Mouse (Mus musculus): ENCODE data around the gene Cacna2d4.
A peak's percentile ranks its signal among the peaks of the same experiment; 100 is the strongest.

The Cacna2d4 gene

DNA sequence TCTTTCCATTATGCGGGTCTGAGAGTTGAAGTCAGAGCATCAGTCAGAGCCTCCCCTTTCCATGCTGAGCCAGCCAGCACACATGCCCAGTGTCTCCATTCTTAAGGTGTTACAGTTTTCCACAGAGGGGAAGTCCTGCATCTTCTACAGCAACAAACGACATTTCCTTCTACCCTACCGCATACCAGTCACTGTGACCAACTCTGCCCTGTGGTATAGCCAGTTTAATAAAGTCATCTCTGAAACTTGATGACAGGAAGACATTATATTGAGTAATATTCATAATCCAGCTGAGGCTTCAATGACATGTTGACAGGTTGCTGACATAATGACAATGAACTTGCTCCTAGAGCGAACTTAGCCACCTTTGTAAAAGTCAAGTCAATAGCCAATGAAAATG is 154.4 kb downstream of the Cacna2d4 start:
- DNase-seq = no peak

DNA sequence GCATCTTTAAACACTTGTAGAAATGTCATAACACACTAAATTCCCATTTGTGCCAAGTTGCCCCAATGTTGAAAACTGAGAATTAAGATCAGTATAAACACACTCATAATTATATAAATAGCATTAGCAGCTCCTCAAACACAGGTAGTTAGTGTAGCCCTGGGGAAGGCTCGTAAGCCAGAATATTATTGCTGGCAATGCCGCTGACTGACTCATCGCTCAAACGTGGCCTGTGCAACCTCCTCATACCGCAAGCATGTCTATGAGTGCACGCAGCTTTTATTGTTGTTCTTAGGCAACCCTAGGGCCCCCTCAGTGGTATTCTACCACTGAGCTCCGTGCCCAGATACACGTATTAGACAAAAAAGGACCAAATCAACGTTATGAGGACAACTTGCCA is 156.5 kb downstream of the Cacna2d4 start:
- DNase-seq = no peak

DNA sequence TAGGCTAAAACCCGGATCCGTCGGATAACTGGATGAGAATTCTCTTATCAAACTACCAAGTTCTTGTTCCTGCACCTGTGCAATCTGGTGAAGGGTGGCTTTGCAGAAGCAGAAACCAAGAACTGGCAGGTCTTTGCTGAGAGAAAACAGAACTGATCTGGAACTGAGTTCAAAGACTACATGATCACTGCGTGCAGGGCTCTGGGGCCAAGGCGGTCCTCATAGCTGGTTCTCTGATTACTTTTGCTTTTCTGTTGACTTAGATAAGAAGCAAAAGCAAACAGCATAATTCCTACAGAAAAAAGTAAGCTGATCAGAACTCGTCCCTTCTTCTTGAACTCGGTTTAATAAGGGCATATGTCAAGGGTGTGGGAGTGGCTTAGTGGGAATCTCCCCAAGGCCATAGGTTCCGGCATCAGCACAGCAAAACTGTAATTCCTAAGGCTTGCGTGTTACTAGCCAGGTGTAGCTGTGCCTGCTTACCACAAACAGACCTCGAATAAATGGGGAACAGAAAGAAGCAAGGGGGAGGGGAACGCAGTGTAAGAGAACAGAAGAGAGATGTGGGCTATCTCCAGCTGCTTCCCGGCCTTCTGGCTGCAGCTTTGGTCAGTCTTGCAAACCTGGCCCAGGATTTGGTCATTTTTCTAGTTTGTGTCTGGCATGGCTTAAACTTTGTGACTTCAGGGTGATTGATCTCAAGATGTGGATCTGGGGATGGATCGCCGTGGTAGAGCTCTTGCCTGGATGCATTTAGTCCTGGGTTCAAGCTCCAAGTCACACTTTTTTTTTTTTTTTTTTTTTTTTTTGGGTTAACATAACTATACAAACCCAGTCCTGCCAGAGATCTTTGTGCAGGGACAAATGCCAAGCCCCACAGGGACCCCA is 159.3 kb downstream of the Cacna2d4 start:
- peak; percentile 15 to 29 for DNase-seq

DNA sequence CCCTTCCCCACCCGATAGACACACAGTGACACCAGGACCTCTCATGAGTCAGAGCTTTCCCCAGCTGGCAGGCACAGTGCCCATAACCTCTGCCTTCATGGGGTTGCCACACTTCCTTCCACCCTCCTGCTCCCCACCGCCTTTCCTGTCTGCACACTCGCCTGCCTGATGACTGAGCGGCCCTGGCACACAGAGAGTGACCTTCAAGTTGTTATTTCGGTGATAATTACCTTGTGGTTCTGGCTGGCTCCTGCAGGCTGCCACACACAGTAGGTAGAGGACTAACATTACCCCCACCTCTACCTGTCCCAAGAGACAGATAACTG is 159.9 kb downstream of the Cacna2d4 start:
- peak; percentile 48 to 56 for DNase-seq

DNA sequence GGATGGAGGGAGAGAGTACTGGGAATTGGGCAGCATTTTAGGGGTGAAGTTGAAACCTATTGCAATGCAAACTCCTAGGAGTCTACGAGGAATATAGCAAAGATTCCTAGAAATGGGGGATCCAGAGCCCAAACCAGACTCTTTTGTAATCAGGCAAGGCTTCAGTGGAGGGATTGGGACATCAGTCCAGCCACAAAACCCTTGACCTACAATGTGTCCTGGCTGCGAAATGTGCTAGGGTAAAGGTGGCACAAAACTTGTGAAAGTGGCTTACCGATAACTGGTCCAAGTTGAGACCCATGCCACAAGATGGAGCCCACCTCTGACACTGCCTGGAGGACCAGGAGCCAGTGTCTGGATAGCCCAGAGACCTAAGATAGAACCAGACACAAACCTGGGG is 163.0 kb downstream of the Cacna2d4 start:
- DNase-seq = no peak

DNA sequence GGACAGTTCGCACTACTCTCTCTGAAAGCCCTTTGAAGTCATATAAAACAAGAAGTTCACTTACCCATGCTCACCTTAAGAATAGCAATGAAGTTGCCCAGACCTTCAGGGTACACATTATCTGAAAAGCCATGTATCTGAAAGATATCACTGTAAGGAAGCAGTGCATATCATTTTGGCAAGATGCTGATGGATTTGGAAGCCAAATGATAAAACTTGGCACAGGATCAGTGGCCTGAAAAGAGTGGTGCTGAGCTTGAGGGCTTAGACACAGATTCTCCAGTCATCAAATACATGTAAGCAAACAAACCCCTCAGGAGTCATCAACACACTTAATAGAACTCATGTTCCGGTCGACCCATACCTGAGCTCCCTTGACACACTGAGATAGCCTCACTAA is 164.3 kb downstream of the Cacna2d4 start:
- DNase-seq = no peak

DNA sequence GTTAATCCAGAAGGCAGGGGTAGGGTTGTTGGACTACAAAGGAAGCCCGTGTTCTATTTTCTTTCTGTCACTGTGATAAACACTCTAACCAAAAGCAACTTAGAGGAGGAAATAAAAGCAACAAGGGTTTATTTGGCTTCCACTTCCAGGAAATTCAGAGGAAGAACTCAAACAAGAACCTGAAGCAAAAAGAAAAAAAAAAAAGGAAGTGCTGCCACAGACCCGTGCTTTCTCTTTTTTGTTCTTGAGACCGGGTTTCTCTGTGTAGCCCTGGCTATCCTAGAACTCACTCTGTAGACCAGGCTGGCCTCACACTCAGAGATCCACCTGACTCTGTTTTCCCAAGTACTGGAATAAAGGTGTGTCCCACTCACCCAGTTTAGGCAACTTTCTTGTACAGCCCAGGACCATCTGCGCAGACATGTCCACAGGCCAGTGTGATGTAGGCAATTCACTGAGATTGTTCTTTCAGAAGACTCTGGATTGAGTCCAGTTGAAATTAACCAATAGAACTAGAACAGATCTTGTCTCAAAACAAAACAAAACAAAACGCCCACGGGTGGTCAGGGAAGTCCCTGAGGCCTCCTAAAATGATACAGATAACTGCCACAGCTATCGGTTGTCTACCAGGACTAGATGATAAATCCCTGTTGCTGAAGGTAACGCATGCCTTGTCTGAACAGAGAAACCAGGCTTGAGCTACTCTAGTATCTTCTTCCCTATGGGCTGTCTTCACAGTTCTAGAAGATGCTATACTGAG is 165.4 kb downstream of the Cacna2d4 start:
- DNase-seq = no peak

Measured in spleen, adult 18-20 months (tissue).